10 mouse cellular contexts compared by ENCODE assay signal in the genomic region with DNA sequence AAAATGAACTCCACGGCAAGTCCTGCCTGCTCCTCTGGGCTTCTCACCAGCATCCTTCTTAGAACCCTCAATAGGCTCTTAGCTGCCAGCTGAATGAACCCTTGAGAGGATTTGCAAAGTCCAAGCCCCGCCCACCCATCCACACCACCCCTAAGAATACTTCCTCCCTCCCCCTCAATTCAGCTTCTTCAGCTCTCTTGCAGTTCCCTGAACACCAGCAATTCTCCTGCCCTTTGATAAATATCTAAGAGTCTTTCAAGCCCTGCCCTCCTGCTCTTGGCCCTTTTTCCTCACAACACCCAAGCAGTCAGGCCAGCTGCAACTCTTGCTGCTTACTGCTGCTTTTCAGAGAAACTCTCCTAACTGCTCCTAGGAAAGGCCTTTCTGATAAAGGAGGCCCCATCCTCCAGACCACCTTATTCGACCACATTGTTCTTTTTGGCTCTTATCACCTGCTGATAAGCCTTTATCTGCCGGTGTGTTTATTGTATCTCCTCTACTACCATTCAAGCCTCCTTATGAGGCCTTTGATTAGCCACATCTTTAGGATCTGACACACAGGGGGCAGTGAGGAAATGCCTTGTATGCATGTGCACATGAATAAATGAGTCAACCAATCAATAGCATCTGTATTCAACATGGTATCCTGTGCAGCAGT. TPM values are rescaled to one million over a fixed set of nuclear protein-coding genes. Genes with fewer than 3 reads are reported as not detected.
DNase-seq lines count a peak whose midpoint lies in the region; ATAC-seq and TF ChIP-seq lines count a peak whose summit lies in the region.
"Had no signal": no experiment of that assay in that cellular context is flagged by ENCODE, and none has a peak within 500 bp of the region (broad histone marks: within the 10 kb centered on the region; RNA-seq: fewer than 3 reads in every experiment).

No protein-coding gene starts in this region.

- H3K27ac ChIP-seq in left cerebral cortex, adult 2 months: no peak overlapping the region
- H3K27ac ChIP-seq in forebrain, embryonic 12.5 days: peak overlapping the region; percentile 61; the same call in 1 of the 2 replicates
- H3K27ac ChIP-seq: liver, embryonic 13.5 days had no signal

- no peak overlapping the region for H3K9ac ChIP-seq in forebrain, embryonic 12.5 days
- H3K9ac ChIP-seq: liver, embryonic 13.5 days had no signal

- WGBS in forebrain, embryonic 12.5 days: 5% methylated on average over 4 of the region's 4 CpGs

- peak; percentile 8 for DNase-seq in left cerebral cortex, postnatal 4 days
- no peak for DNase-seq in left cerebral cortex, adult 2 months (ENCODE audit: extremely low spot score in 1 of 2, low spot score in 2 of 2)
- DNase-seq in kidney, postnatal 10 days: peak; percentile 63
- DNase-seq in retina, embryonic 14.5 days (ENCODE audit: low spot score): peak; percentile 18
- no peak for DNase-seq in ovary, postnatal 14 days (ENCODE audit: low spot score)
- DNase-seq in gastrocnemius, adult 18-20 months (ENCODE audit: low spot score): no peak
- DNase-seq in cerebellum, postnatal 36 days: no peak
- DNase-seq: cerebellum, adult 11-12 months; liver, embryonic 13.5 days had no signal

- peak; percentile 67 for ATAC-seq in forebrain, embryonic 12.5 days (ENCODE audit: low FRiP score)

- H3K4me1 ChIP-seq in forebrain, embryonic 12.5 days: peaks cover 15% of the 10 kb centered on the region

- no peaks in the 10 kb centered on the region for H3K36me3 ChIP-seq in forebrain, embryonic 12.5 days (replicated peaks)
- H3K36me3 ChIP-seq: liver, embryonic 13.5 days had no signal

- intact Hi-C loops in left cerebral cortex, postnatal 4 days (cut with DNase I): no loop called here
- intact Hi-C loops in left cerebral cortex, adult 2 months (cut with DNase I): no loop called here

- no peak for TF ChIP-seq CTCF in left cerebral cortex, adult 2 months (IDR thresholded peaks at IDR 0.05)

- H3K27me3 ChIP-seq in forebrain, embryonic 12.5 days: peaks cover 11% of the 10 kb centered on the region
- H3K27me3 ChIP-seq: liver, embryonic 13.5 days had no signal

- H3K4me2 ChIP-seq in forebrain, embryonic 12.5 days: no peak overlapping the region; the same call in 1 of the 2 replicates
- H3K4me2 ChIP-seq: liver, embryonic 13.5 days had no signal

- 0 out of 2 replicates have a peak, but pooled peaks cover 3% of the 10 kb centered on the region for H3K9me3 ChIP-seq in forebrain, embryonic 12.5 days
- H3K9me3 ChIP-seq: liver, embryonic 13.5 days had no signal

- no peak overlapping the region for H3K4me3 ChIP-seq in left cerebral cortex, adult 2 months
- no peak overlapping the region for H3K4me3 ChIP-seq in forebrain, embryonic 12.5 days (replicated peaks)
- H3K4me3 ChIP-seq: liver, embryonic 13.5 days had no signal

RNA-seq across cellular contexts. Expression of a gene that starts 21.3 kb away (rescaled TPM):
- 10 to 100 TPM in 1 of 2 experiments, 1 to 10 TPM in 1; 9.9 to 10.9 TPM for total RNA-seq in left cerebral cortex, postnatal 4 days (2021)
- 10 to 100 TPM; 11.4 to 11.5 TPM for total RNA-seq in left cerebral cortex, adult 2 months (2021)
- 5.1 and 5.2 TPM in 2 replicates for polyA plus RNA-seq in forebrain, embryonic 12.5 days (2016; fragmentation: Nextera tagmentation; extraction: Ambion mirVana)
- total RNA-seq in gastrocnemius, adult 18-20 months (2021): 1 to 10 TPM; 3.9 to 4.1 TPM

Comparison
In these comparisons a context has a peak if more than half of its experiments do, and no peak if none do; other contexts are left out.
1. DNase-seq: peak in left cerebral cortex, postnatal 4 days (single experiment), kidney, postnatal 10 days (single experiment) and retina, embryonic 14.5 days (single experiment); none in left cerebral cortex, adult 2 months (0 of 2), ovary, postnatal 14 days (single experiment), gastrocnemius, adult 18-20 months (single experiment) and cerebellum, postnatal 36 days (0 of 2).